Comparison of ENCODE assay signal across 7 mouse cellular contexts in genomic region chr17:3115380-3115974, GRCm38 (mm10). TPM values are rescaled to one million over a fixed set of nuclear protein-coding genes. Genes with fewer than 3 reads are reported as not detected.
DNase-seq lines count a peak whose midpoint lies in the region; ATAC-seq lines count a peak whose summit lies in the region.

No protein-coding gene starts in this region.

- no peaks in the 10 kb centered on the region for H3K9me3 ChIP-seq in hindbrain, embryonic 16.5 days (ENCODE audit: control insufficient read depth, low read length)

- under 1% methylated on average over 25 of the region's 47 CpGs for WGBS in hindbrain, embryonic 16.5 days

- H3K4me3 ChIP-seq in hindbrain, embryonic 16.5 days (ENCODE audit: low read length) = peak overlapping the region; percentile 95

- no peaks in the 10 kb centered on the region for H3K36me3 ChIP-seq in hindbrain, embryonic 16.5 days (ENCODE audit: control insufficient read depth, insufficient read depth, low read length)

- ATAC-seq in hindbrain, embryonic 16.5 days = no peak; the same call in none of the 2 replicates

- peaks cover 25% of the 10 kb centered on the region for H3K4me1 ChIP-seq in hindbrain, embryonic 16.5 days (ENCODE audit: control insufficient read depth, insufficient read depth, low read depth, low read length)

- H3K27me3 ChIP-seq in hindbrain, embryonic 16.5 days (replicated peaks; ENCODE audit: control insufficient read depth, insufficient read depth, low read length) = no peaks in the 10 kb centered on the region

- peak; percentile 66 for DNase-seq in T-cell, adult 2 months (ENCODE audit: low spot score)
- peak; percentile 83 for DNase-seq in cerebellum, adult 9-11 months
- peak; percentile 28 to 35 for DNase-seq in frontal cortex, adult 2 months (ENCODE audit: extremely low spot score in 1 of 2, low spot score in 1 of 2)
- DNase-seq in left cerebral cortex, postnatal 10 days (ENCODE audit: extremely low spot score in 1 of 2, low spot score in 2 of 2) = peak; percentile 34 to 83
- DNase-seq in mesoderm, embryonic 11.5 days (ENCODE audit: low read depth, low spot score) = peak; percentile 58
- DNase-seq in right cerebral cortex, postnatal 36 days (ENCODE audit: low spot score in 2 of 2) = peak; percentile 32 to 34

- H3K4me2 ChIP-seq in hindbrain, embryonic 16.5 days (ENCODE audit: low read length) = peak overlapping the region; percentile 64

- peak overlapping the region; percentile 98 for H3K9ac ChIP-seq in hindbrain, embryonic 16.5 days (ENCODE audit: low read depth, low read length)

- peak overlapping the region; percentile 99 for H3K27ac ChIP-seq in hindbrain, embryonic 16.5 days (ENCODE audit: low read depth, low read length)

- intact Hi-C loops in left cerebral cortex, postnatal 10 days (cut with DNase I) = no loop called here

RNA-seq across cellular contexts. Expression of gene Scaf8, which starts 0.7 kb away (rescaled TPM):
- polyA plus RNA-seq in frontal cortex, adult 2 months (2012; rRNA removed) = 32.4 and 34.3 TPM in 2 replicates
- 11.9 and 15.2 TPM in 2 replicates for polyA plus RNA-seq in hindbrain, embryonic 16.5 days (2015; fragmentation: Nextera tagmentation; extraction: Ambion mirVana)
- 10 to 100 TPM; 59.9 TPM for total RNA-seq in left cerebral cortex, postnatal 10 days (2021)

Comparison
In these comparisons a context has a peak if more than half of its experiments do, and no peak if none do; other contexts are left out.
1. DNase-seq: peak in every context shown above with its lines; median percentile 83 in cerebellum, adult 9-11 months; 66 in T-cell, adult 2 months; 58 in left cerebral cortex, postnatal 10 days; 58 in mesoderm, embryonic 11.5 days; 33 in right cerebral cortex, postnatal 36 days; 32 in frontal cortex, adult 2 months.